Mouse (Mus musculus) thymus, postnatal 36 days (tissue): ENCODE data around the gene Olfr839-ps1.

Experiments used
- DNase-seq, 2 experiments: peaks; one replicate each; pipeline ENCODE4 v3.0.0; 2022; ENCODE audit warnings: mixed read lengths in 2 of 2

Gene Olfr839-ps1

GRCm38 (mm10) chr9:19177212-19177611 lies at the start of gene Olfr839-ps1:
Olfr839-ps1 (minus strand) TSS chr9:19177312.
- DNase-seq, result no peak

GRCm38 (mm10) chr9:19136017-19136416 lies 41.1 kb downstream of the Olfr839-ps1 start, which contains the start of gene Olfr837:
Olfr837 (plus strand) TSS chr9:19136317.
- DNase-seq, result no peak

GRCm38 (mm10) chr9:19120082-19120481 lies 57.0 kb downstream of the Olfr839-ps1 start, which contains the start of gene Olfr836:
Olfr836 (plus strand) TSS chr9:19120382.
- no peak for DNase-seq
